Mouse (Mus musculus) ovary, adult 10 weeks (tissue): ENCODE data around the gene 5730480H06Rik. TPM values are rescaled to one million over a fixed set of nuclear protein-coding genes. Genes with fewer than 3 reads are reported as not detected.

Source experiments
- polyA plus RNA-seq: library from polyadenylated mRNA; stranded (reverse); fragments of 350-450 nt; fragmentation: Illumina TruSeq; extraction: RNeasy Lipid Tissue Mini Kit (QIAGEN cat#74804); gene quantifications from one replicate; pipeline ENCODE4 v1.2.3, GENCODE M21; 2014

5730480H06Rik gene
- 28.6 TPM for polyA plus RNA-seq

DNA sequence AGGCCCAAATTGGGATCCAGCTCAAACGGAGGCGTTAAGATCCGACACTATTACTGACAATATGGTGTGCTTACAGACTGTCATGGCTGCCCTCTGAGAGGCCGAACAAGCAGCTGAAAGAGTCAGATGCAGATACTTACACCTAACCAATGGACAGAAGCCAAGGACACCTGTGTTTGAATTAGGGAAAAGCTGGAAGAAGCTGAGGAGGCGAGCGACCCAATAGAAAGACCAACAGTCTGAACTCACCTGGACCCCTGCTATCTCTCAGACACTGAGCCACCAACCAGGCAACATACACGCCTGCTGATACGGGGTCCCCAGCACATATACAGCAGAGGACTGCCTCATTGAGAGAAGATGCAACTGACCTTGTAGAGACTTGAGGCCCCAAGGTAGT, at the start of gene 5730480H06Rik:
Gene 5730480H06Rik, plus strand, starts transcription at position 301 of the 400 bp plus-strand sequence.

